Mouse (Mus musculus): ENCODE measurements around the gene Fpr-rs6. TPM values are rescaled to one million over a fixed set of nuclear protein-coding genes. Genes with fewer than 3 reads are reported as not detected.

The Fpr-rs6 gene
- not detected for total RNA-seq (2022)

- no peak for DNase-seq (ENCODE audit: low spot score in 2 of 2)
Observed at GRCm38 (mm10) chr17:20182997-20183396, at the start of gene Fpr-rs6. Gene Fpr-rs6, minus strand, starts transcription at chr17:20183097.

Other genes with a start within 250 kb of the Fpr-rs6 start
- not detected for gene Vmn2r104, start 134.8 kb downstream of the Fpr-rs6 start, total RNA-seq (2022)
- not detected for gene Fpr-rs7, start 68.9 kb downstream of the Fpr-rs6 start, total RNA-seq (2022)
- gene Vmn2r105, start 52.0 kb upstream of the Fpr-rs6 start, total RNA-seq (2022), result not detected
- gene Vmn2r106, start 102.5 kb upstream of the Fpr-rs6 start, total RNA-seq (2022), result not detected
- gene Vmn2r107, start 162.1 kb upstream of the Fpr-rs6 start, total RNA-seq (2022), result not detected
- not detected for gene Vmn1r224, start 231.0 kb upstream of the Fpr-rs6 start, total RNA-seq (2022)

Data from layer of hippocampus, adult 8-10 months (tissue).